Mouse (Mus musculus) gastrocnemius, adult 8-10 months (tissue): ENCODE data around the gene Olfr551. TPM values are rescaled to one million over a fixed set of nuclear protein-coding genes. Genes with fewer than 3 reads are reported as not detected.
"Not testable (repeated sequence)": the region's sequence is repeated elsewhere in the genome, so short reads cannot be mapped to it uniquely, and the experiment has no call there.

Experiments used
- DNase-seq, 2 experiments: peaks; one replicate each; pipeline ENCODE4 v3.0.0; 2022; ENCODE audit warnings: low spot score in 2 of 2
- total RNA-seq, 4 experiments: library from RNA; stranded (reverse); gene quantifications; 2 replicates each; pipeline ENCODE4 v1.2.4; 2022

Gene Olfr551
- not detected for total RNA-seq

GRCm38 (mm10) chr7:102591786-102592185 lies at the start of gene Olfr551:
Olfr551 (minus strand) TSS chr7:102591886.
- no peak for DNase-seq

GRCm38 (mm10) chr7:102638132-102638531 lies 46.4 kb upstream of the Olfr551 start, which contains the start of gene Olfr554:
Olfr554 (plus strand) TSS chr7:102638432.
- DNase-seq, result no peak

- DNase-seq, result peak in 1 of 2 experiments; percentile 3
Observed at GRCm38 (mm10) chr7:102636665-102637064, 45.0 kb upstream of the Olfr551 start.

GRCm38 (mm10) chr7:102620368-102620767 lies 28.7 kb upstream of the Olfr551 start:
- DNase-seq, result not testable (repeated sequence)

DNA sequence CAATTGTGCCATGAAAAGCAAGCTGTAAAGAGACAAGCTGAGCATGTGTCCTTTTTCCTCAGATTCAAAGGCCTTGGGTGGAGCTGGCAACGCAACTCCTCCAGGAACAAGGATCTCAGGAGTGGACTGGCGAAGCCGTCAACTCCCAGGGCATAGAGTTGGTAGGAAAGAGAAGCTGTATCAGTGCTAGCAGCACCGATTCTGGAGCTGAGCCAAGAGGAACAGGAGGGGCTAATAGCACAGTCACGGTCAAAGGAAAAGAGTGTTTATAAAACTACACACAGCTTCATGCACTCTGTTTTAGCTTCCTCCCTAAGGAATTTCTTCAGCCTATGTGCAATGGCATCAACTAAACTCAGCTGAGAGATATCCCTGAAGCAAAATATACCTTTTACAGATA lies 27.9 kb upstream of the Olfr551 start:
- DNase-seq, result no peak

GRCm38 (mm10) chr7:102618118-102618517 lies 26.4 kb upstream of the Olfr551 start, which contains the start of gene Olfr553:
Olfr553 (minus strand) TSS chr7:102618218.
- DNase-seq, result no peak

DNA sequence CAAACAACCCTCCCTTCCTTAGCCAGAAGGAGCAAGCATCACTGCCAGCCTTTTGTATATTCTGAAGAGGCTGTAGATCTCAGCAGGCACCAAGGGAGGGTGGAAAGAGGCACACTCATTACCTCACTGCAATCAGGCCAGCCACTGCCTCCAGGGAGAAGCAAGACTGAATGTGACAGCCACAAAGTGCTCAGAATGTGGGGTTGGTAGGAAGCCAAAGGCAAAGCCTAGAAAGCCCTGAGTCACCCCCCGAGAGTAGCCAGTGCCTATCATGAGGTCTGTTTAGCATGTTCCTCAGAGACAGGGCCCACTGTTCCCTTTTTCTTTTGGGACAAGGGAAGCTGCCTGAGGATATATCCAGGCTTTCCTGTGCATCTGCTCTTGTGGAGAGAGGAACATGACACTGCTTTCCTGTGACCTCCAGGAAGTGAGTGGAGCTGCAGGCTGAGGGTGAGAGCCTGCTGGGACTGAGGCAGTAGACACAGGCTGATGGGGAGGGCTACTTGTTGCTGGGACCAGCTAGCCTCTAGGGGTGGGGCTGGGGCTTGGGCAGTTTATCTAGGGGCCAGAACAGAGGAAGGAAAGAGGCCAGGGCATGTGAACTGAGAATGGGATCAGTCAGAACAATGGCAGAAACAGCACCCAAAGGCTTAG lies 5.8 kb upstream of the Olfr551 start, which contains the start of gene Olfr552:
Olfr552 (plus strand) TSS at position 393 of the 654 bp plus-strand sequence.
- DNase-seq, result no peak

DNA sequence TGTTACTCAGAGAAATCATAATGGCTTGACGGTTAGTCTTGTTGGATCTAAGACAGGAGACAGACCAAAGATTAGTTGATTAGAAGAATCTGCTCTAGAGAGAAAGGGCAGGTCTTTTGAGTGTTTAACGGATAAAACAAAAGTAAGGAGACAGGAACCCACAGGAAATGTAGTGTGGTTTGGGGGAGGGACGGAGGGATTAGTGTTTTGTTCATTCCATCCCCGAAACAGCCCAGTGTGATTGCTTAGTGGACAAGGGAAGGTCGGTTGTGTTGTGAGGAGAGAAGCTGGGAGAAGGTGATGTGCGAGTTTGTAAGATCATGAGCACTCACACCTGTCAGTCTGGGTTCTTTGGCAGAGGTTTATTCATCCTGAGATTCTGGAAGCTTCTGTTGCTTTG lies 15.7 kb downstream of the Olfr551 start:
- DNase-seq, result no peak

DNA sequence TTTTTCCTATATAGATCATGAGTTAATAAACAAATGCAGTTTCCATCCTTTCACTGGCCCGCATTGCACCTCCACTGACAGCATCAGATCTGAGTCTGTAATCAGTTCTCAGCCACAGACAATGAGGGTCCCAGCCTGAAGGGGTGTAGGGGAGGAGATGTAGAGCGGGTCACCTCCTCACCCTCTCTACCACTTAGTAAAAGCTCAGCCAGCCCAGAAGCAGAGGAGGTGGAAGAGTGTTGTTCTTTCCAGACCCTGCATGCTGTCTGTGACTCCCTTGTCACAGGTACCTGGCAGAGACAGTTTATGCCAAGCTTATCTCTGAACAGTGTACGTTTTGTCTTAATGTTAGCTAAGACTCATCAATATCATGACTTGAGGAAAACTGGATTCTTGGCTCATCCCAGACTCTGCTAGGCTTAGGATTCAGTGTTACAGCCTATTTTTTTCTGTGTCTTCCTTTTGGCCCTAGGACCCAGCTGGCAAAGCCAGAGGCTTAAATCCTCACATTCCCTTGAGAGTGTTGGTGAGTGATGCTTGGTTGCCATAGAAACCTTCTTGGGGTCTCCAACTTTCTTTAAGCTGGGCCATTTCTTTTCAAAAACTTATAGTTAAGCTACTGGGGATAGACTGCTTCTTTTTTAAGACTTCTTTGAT lies 18.4 kb downstream of the Olfr551 start:
- no peak for DNase-seq

DNA sequence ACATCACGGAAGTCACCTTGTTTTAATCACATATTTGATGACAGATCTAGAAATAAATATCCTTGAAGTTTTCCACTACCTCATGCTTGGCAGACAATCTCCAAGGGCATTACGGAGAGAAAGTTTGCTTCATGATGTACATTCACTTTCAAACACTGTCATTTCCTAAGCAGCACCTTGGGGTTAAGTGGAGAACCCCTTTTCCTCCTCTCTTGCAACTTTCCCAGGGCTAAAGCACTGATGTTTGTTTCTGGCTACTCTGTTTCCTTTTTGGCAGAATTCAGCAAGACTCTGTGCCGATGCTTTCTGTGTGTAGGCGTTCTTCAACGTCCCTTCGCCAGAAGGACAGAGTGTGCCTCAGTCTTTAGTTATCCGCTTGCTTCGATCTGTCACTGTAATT lies 20.5 kb downstream of the Olfr551 start, which contains the start of gene Olfr550:
Olfr550 (plus strand) TSS at position 301 of the 400 bp plus-strand sequence.
- DNase-seq, result no peak

GRCm38 (mm10) chr7:102566219-102566618 lies 25.5 kb downstream of the Olfr551 start:
- DNase-seq, result no peak

GRCm38 (mm10) chr7:102564999-102565997 lies 26.4 kb downstream of the Olfr551 start, which contains the start of gene Trim21:
Trim21 (minus strand) TSS chr7:102565486.
- peak; percentile 78 to 80 for DNase-seq

- DNase-seq, result no peak
Observed at GRCm38 (mm10) chr7:102553279-102553678, 38.4 kb downstream of the Olfr551 start.

GRCm38 (mm10) chr7:102549570-102549969 lies 42.1 kb downstream of the Olfr551 start, which contains the start of gene Olfr549:
Olfr549 (plus strand) TSS chr7:102549870.
- DNase-seq, result no peak

DNA sequence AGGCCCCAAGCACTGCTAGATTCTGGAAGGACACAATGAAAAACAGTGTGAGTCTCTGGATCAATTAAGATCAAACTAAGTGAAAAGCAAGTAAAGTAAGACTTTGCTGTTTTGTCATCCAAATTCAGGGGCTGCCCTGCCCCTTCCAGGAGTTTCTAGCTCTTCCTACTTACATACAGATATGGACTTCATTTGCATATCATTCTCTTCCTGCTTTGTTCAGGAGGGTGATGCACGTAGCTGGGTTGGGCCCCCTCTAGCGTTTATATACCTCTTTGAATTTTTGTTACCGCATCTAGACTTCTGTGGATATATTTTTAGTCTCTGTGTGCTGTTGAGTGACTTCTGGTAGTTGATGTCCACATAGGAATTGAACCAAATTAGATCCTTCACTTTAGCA lies 50.4 kb downstream of the Olfr551 start:
- no peak for DNase-seq

- DNase-seq, result no peak
Observed at GRCm38 (mm10) chr7:102540596-102540995, 51.1 kb downstream of the Olfr551 start, which contains the start of gene Olfr548-ps1. Olfr548-ps1 (plus strand) TSS chr7:102540896.

- DNase-seq, result no peak
Observed at GRCm38 (mm10) chr7:102534449-102534848, 57.2 kb downstream of the Olfr551 start, which contains the start of gene Olfr547. Olfr547 (plus strand) TSS chr7:102534749.
